In the genomic region with DNA sequence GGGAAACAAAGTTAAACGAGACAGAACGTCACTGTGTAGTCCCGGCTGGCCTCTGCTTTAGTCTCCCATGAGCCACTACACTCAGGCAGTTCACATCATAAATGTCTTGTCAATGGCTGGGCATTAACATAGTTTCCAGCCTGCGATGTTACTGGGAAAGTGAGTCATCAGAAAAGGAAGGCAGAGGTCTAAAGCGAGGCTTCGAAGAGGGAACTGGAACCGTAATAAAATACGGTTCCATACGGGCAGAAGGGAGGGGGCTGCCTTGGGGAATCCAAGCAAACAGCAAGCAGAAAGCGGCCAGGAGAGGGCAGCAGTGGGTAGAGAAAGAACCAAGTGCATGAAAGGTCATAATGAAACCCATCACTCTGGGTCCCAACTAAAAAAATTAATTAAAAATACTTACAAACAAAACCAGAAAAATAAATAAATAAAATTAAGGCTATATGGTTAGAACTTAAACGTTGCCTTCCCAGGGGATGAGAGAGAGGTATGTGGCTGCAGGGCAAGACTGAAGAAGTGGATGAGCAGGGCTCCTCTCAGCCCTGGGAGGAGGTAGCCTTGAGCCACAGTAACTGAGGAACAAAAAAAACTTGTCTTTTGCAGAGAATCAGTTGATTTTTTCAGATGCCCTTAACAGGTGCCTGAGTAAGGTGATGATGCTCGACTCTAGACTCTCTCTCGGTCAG, we compare ENCODE assay signal across 9 mouse cellular contexts. TPM values are rescaled to one million over a fixed set of nuclear protein-coding genes. Genes with fewer than 3 reads are reported as not detected.
DNase-seq lines count a peak whose midpoint lies in the region; ATAC-seq and TF ChIP-seq lines count a peak whose summit lies in the region.
"Had no signal": no experiment of that assay in that cellular context is flagged by ENCODE, and none has a peak within 500 bp of the region (broad histone marks: within the 10 kb centered on the region; RNA-seq: fewer than 3 reads in every experiment).

No protein-coding gene starts in this region.

- no peaks in the 10 kb centered on the region for H3K9me3 ChIP-seq in forebrain, embryonic 10.5 days
- no peaks in the 10 kb centered on the region for H3K9me3 ChIP-seq in heart, embryonic 14.5 days (ENCODE audit: control insufficient read depth, low read length)
- H3K9me3 ChIP-seq in liver, embryonic 14.5 days (ENCODE audit: control insufficient read depth, low read length): no peaks in the 10 kb centered on the region
- H3K9me3 ChIP-seq in neural tube, embryonic 11.5 days (ENCODE audit: control insufficient read depth, low read length): no peaks in the 10 kb centered on the region
- H3K9me3 ChIP-seq: embryonic facial prominence, embryonic 12.5 days had no signal

- peak; percentile 82 for DNase-seq in CD4-positive, CD25-positive, alpha-beta regulatory T cell, adult 2 months (ENCODE audit: low read depth, low spot score)
- peak; percentile 10 for DNase-seq in brain, embryonic 18.5 days (ENCODE audit: low read depth, low spot score)
- peak; percentile 71 for DNase-seq in forebrain, embryonic 10.5 days (ENCODE audit: extremely low spot score, low spot score)
- peak; percentile 93 for DNase-seq in kidney, postnatal 10 days
- DNase-seq in liver, embryonic 14.5 days (ENCODE audit: low read depth in 3 of 3, low spot score in 3 of 3): peak in 2 of 3 experiments; percentile 54 to 56
- DNase-seq in neural tube, embryonic 11.5 days (ENCODE audit: low spot score): peak; percentile 76
- peak; percentile 91 for DNase-seq in testis, postnatal 10 days (ENCODE audit: low spot score)

- peak overlapping the region; percentile 56; the same call in 1 of the 2 replicates for H3K9ac ChIP-seq in heart, embryonic 14.5 days (ENCODE audit: low read length)
- H3K9ac ChIP-seq in liver, embryonic 14.5 days (replicated peaks): peak overlapping the region; percentile 27; the same call in 1 of the 2 replicates
- no peak overlapping the region for H3K9ac ChIP-seq in neural tube, embryonic 11.5 days (ENCODE audit: low read length)
- H3K9ac ChIP-seq: embryonic facial prominence, embryonic 12.5 days had no signal

- peak; percentile 85 for TF ChIP-seq CTCF in liver, embryonic 14.5 days (IDR thresholded peaks at IDR 0.05; ENCODE audit: low read depth)

- no peak for ATAC-seq in heart, embryonic 14.5 days (ENCODE audit: insufficient number of reproducible peaks, insufficient read depth, low FRiP score, low read depth)
- ATAC-seq in liver, embryonic 14.5 days (ENCODE audit: insufficient read depth): peak; percentile 51; the same call in 1 of the 2 replicates
- ATAC-seq in neural tube, embryonic 11.5 days (ENCODE audit: insufficient read depth, low FRiP score, low TSS enrichment): peak; percentile 74

- WGBS in forebrain, embryonic 10.5 days: 42% methylated on average over 13 of the region's 13 CpGs
- WGBS in heart, embryonic 14.5 days: 31% methylated on average over 13 of the region's 13 CpGs
- 28% methylated on average over 13 of the region's 13 CpGs for WGBS in liver, embryonic 14.5 days (ENCODE audit: insufficient replicate concordance)
- 36% methylated on average over 13 of the region's 13 CpGs for WGBS in neural tube, embryonic 11.5 days

- no peaks in the 10 kb centered on the region for H3K27me3 ChIP-seq in forebrain, embryonic 10.5 days (ENCODE audit: poor library complexity, severe bottlenecking)
- no peaks in the 10 kb centered on the region for H3K27me3 ChIP-seq in heart, embryonic 14.5 days (ENCODE audit: control insufficient read depth, insufficient read depth, low read length)
- no peaks in the 10 kb centered on the region for H3K27me3 ChIP-seq in liver, embryonic 14.5 days (ENCODE audit: control insufficient read depth, insufficient read depth, low read length)
- H3K27me3 ChIP-seq in neural tube, embryonic 11.5 days (ENCODE audit: control insufficient read depth, insufficient read depth, low read length): no peaks in the 10 kb centered on the region
- H3K27me3 ChIP-seq: embryonic facial prominence, embryonic 12.5 days had no signal

- no peak for TF ChIP-seq EP300 in liver, embryonic 14.5 days (IDR thresholded peaks at IDR 0.05; ENCODE audit: low read depth)

- H3K27ac ChIP-seq in forebrain, embryonic 10.5 days: no peak overlapping the region
- H3K27ac ChIP-seq in heart, embryonic 14.5 days (replicated peaks in 1 of 2; ENCODE audit: control insufficient read depth in 1 of 2, insufficient read depth in 1 of 2, low read depth in 2 of 2, low read length in 2 of 2): no peak overlapping the region
- H3K27ac ChIP-seq in liver, embryonic 14.5 days: peak overlapping the region; percentile 22; the same call in 1 of the 2 replicates
- no peak overlapping the region for H3K27ac ChIP-seq in neural tube, embryonic 11.5 days (ENCODE audit: low read depth, low read length)
- H3K27ac ChIP-seq: embryonic facial prominence, embryonic 12.5 days had no signal

- no peaks in the 10 kb centered on the region for H3K36me3 ChIP-seq in forebrain, embryonic 10.5 days (replicated peaks)
- no peaks in the 10 kb centered on the region for H3K36me3 ChIP-seq in heart, embryonic 14.5 days (ENCODE audit: control insufficient read depth, insufficient read depth, low read length)
- H3K36me3 ChIP-seq in liver, embryonic 14.5 days (replicated peaks; ENCODE audit: control insufficient read depth, insufficient read depth, low read depth): peaks cover 11% of the 10 kb centered on the region
- H3K36me3 ChIP-seq in neural tube, embryonic 11.5 days (ENCODE audit: control insufficient read depth, insufficient read depth, low read length): no peaks in the 10 kb centered on the region

- H3K4me3 ChIP-seq in forebrain, embryonic 10.5 days: no peak overlapping the region
- peak overlapping the region; percentile 23 to 25; a peak in 2 of 4 replicates for H3K4me3 ChIP-seq in heart, embryonic 14.5 days (ENCODE audit: control insufficient read depth in 1 of 2, insufficient read depth in 1 of 2, low read depth in 1 of 2, low read length in 2 of 2)
- H3K4me3 ChIP-seq in liver, embryonic 14.5 days (ENCODE audit: insufficient read depth in 1 of 2, low read depth in 2 of 2, low read length in 2 of 2): no peak overlapping the region; a peak in 1 of 4 replicates
- H3K4me3 ChIP-seq in neural tube, embryonic 11.5 days (ENCODE audit: low read depth, low read length): no peak overlapping the region
- H3K4me3 ChIP-seq: embryonic facial prominence, embryonic 12.5 days had no signal

- no peaks in the 10 kb centered on the region for H3K4me1 ChIP-seq in forebrain, embryonic 10.5 days
- H3K4me1 ChIP-seq in heart, embryonic 14.5 days (ENCODE audit: control insufficient read depth in 2 of 2, insufficient read depth in 2 of 2, low read length in 2 of 2): no peaks in the 10 kb centered on the region
- peaks cover 12 to 20% of the 10 kb centered on the region in 2 experiments for H3K4me1 ChIP-seq in liver, embryonic 14.5 days (replicated peaks; ENCODE audit: control insufficient read depth in 2 of 2, insufficient read depth in 2 of 2, low read length in 1 of 2)
- H3K4me1 ChIP-seq in neural tube, embryonic 11.5 days (ENCODE audit: control insufficient read depth, insufficient read depth, low read length): no peaks in the 10 kb centered on the region
- H3K4me1 ChIP-seq: embryonic facial prominence, embryonic 12.5 days had no signal

- peak overlapping the region; percentile 57 for H3K4me2 ChIP-seq in heart, embryonic 14.5 days (ENCODE audit: low read length)
- peak overlapping the region; percentile 39 for H3K4me2 ChIP-seq in liver, embryonic 14.5 days (ENCODE audit: low read depth)
- H3K4me2 ChIP-seq in neural tube, embryonic 11.5 days (ENCODE audit: low read depth): no peak overlapping the region
- H3K4me2 ChIP-seq: embryonic facial prominence, embryonic 12.5 days had no signal

RNA-seq across cellular contexts. Expression of gene Nipa2, which starts 24.4 kb away (rescaled TPM):
- polyA plus RNA-seq in forebrain, embryonic 10.5 days (2016; fragmentation: Nextera tagmentation; extraction: Ambion mirVana): 39.5 and 42.9 TPM in 2 replicates
- polyA plus RNA-seq in heart, embryonic 14.5 days (2014; fragmentation: Nextera tagmentation; extraction: Ambion mirVana): 46.2 and 53.0 TPM in 2 replicates
- polyA plus RNA-seq in liver, embryonic 14.5 days (2012; rRNA removed): 6.9 and 9.8 TPM in 2 replicates
- 27.5 and 27.9 TPM in 2 replicates for polyA plus RNA-seq in liver, embryonic 14.5 days (2014; fragmentation: Nextera tagmentation; extraction: Ambion mirVana)
- polyA plus RNA-seq in neural tube, embryonic 11.5 days (2014; fragmentation: Nextera tagmentation; extraction: Ambion mirVana): 51.9 and 53.0 TPM in 2 replicates

RNA-seq across cellular contexts. Expression of gene Nipa1, which starts 33.1 kb away (rescaled TPM):
- 6.4 and 6.5 TPM in 2 replicates for polyA plus RNA-seq in forebrain, embryonic 10.5 days (2016; fragmentation: Nextera tagmentation; extraction: Ambion mirVana)
- 3.6 TPM in 2 replicates for polyA plus RNA-seq in heart, embryonic 14.5 days (2014; fragmentation: Nextera tagmentation; extraction: Ambion mirVana)
- polyA plus RNA-seq in liver, embryonic 14.5 days (2012; rRNA removed): 6.6 and 8.1 TPM in 2 replicates
- 10.9 and 12.3 TPM in 2 replicates for polyA plus RNA-seq in liver, embryonic 14.5 days (2014; fragmentation: Nextera tagmentation; extraction: Ambion mirVana)
- polyA plus RNA-seq in neural tube, embryonic 11.5 days (2014; fragmentation: Nextera tagmentation; extraction: Ambion mirVana): 10.5 and 11.0 TPM in 2 replicates

Comparison
In these comparisons a context has a peak if more than half of its experiments do, and no peak if none do; other contexts are left out.
1. DNase-seq: peak in every context shown above with its lines; median percentile 93 in kidney, postnatal 10 days; 91 in testis, postnatal 10 days; 82 in CD4-positive, CD25-positive, alpha-beta regulatory T cell, adult 2 months; 76 in neural tube, embryonic 11.5 days; 71 in forebrain, embryonic 10.5 days; 55 in liver, embryonic 14.5 days; 10 in brain, embryonic 18.5 days.
2. H3K4me3 ChIP-seq: peak in heart, embryonic 14.5 days (2 of 2); none in forebrain, embryonic 10.5 days (single experiment), liver, embryonic 14.5 days (0 of 2) and neural tube, embryonic 11.5 days (single experiment).